ENCODE assay signal across 8 mouse cellular contexts in genomic region chr17:51178491-51179194, GRCm38 (mm10). TPM values are rescaled to one million over a fixed set of nuclear protein-coding genes. Genes with fewer than 3 reads are reported as not detected.
DNase-seq lines count a peak whose midpoint lies in the region; ATAC-seq lines count a peak whose summit lies in the region.

No protein-coding gene starts in this region.

- peak overlapping the region; percentile 99 for H3K27ac ChIP-seq in hindbrain, embryonic 16.5 days (ENCODE audit: low read depth, low read length)

- H3K36me3 ChIP-seq in hindbrain, embryonic 16.5 days (ENCODE audit: control insufficient read depth, insufficient read depth, low read length) = no peaks in the 10 kb centered on the region

- peak; percentile 88 for ATAC-seq in hindbrain, embryonic 16.5 days

- no peaks in the 10 kb centered on the region for H3K9me3 ChIP-seq in hindbrain, embryonic 16.5 days (ENCODE audit: control insufficient read depth, low read length)

- DNase-seq in WW6 (ENCODE audit: low read depth, low spot score) = peak; percentile 16
- DNase-seq in cerebellum, postnatal 36 days = peak; percentile 72 to 75
- DNase-seq in gastrocnemius, adult 18-20 months (ENCODE audit: low spot score) = peak; percentile 64
- peak; percentile 37 for DNase-seq in left cerebral cortex, adult 11 months (ENCODE audit: low spot score)
- peak; percentile 81 for DNase-seq in lung, postnatal 4 days
- peak; percentile 75 for DNase-seq in retina, postnatal 1 day
- peak; percentile 72 for DNase-seq in thymus, postnatal 4 days

- H3K27me3 ChIP-seq in hindbrain, embryonic 16.5 days (replicated peaks; ENCODE audit: control insufficient read depth, insufficient read depth, low read length) = no peaks in the 10 kb centered on the region

- H3K9ac ChIP-seq in hindbrain, embryonic 16.5 days (ENCODE audit: low read depth, low read length) = peak overlapping the region; percentile 99

- no peaks in the 10 kb centered on the region for H3K4me1 ChIP-seq in hindbrain, embryonic 16.5 days (ENCODE audit: control insufficient read depth, insufficient read depth, low read depth, low read length)

- peak overlapping the region; percentile 89 for H3K4me3 ChIP-seq in hindbrain, embryonic 16.5 days (ENCODE audit: low read length)

- peak overlapping the region; percentile 85 for H3K4me2 ChIP-seq in hindbrain, embryonic 16.5 days (ENCODE audit: low read length)

- WGBS in hindbrain, embryonic 16.5 days = under 1% methylated on average over 46 of the region's 59 CpGs

RNA-seq across cellular contexts. Expression of gene Tbc1d5, which starts 0.5 kb away (rescaled TPM):
- total RNA-seq in gastrocnemius, adult 18-20 months (2021) = 1 to 10 TPM; 7.7 to 8.3 TPM
- polyA plus RNA-seq in hindbrain, embryonic 16.5 days (2015; fragmentation: Nextera tagmentation; extraction: Ambion mirVana) = 7.5 and 9.0 TPM in 2 replicates

Comparison
In these comparisons a context has a peak if more than half of its experiments do, and no peak if none do; other contexts are left out.
1. Peak in every context shown above with its lines: DNase-seq, ATAC-seq, H3K4me3 ChIP-seq and H3K27ac ChIP-seq.
2. DNase-seq: peak in every context shown above with its lines; median percentile 81 in lung, postnatal 4 days; 75 in retina, postnatal 1 day; 74 in cerebellum, postnatal 36 days; 72 in thymus, postnatal 4 days; 64 in gastrocnemius, adult 18-20 months; 37 in left cerebral cortex, adult 11 months; 16 in WW6.